Mouse (Mus musculus): ENCODE measurements at regions not wholly inside any gene's neighbourhood (a gene's known extent, or its start where the extent isn't known, plus 50 kb on each side); places are given as distances from the start of the nearest gene placed in this dataset.
"Not testable (repeated sequence)": the region's sequence is repeated elsewhere in the genome, so short reads cannot be mapped to it uniquely, and the experiment has no call there.

DNA sequence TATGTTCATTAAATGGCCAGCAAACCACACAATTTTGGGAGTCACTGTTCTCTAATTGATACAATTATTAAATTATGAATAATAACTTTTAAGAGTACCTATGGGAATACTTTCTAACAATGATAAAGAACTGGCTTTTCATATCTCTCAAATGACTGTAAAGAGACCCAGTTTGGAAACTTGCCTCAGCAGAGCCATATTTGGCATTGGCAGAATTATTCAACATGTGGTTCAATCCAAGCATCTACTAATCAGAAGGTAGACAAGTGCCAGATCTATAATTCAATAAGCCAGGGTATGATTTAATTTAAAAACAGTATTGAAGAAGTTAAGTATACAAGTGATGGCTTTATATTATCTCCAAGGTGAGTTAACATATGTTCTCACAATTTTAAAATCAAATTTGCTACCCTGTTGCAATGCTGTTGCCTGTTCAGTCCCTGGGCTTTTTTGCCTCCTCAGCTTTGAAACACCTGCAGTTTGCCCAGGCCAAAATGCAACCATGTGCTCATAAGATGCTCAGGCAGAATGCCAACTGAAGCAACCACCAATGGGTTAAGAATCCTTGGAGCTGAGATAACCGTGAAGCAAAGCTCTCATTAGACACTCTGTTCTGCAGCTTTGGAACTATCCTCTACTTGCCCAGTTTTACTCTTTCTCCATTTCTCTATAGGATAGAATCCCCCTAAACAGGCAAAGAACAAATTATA lies 897.2 kb downstream of the Ets1 start:
- no peak for DNase-seq

DNA sequence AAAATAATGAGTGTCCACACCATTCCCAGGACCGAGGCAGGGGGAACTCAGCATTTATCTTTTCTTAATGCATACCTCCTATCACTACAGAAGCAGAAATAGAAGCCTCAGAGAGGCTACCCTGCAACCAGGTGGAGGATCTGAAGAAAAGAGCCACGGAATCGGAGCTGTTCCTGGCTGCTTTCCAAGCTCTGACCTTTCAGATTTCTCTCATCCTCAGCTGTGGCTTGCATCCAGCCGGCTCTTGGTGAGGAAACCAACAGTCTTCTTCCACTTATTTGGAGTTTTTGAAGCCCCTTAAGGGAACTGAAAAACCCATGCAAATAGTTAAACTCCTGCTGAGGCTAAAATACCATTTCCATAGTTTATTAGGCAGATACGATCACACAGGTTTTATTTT lies 907.3 kb downstream of the Ets1 start:
- DNase-seq = no peak

DNA sequence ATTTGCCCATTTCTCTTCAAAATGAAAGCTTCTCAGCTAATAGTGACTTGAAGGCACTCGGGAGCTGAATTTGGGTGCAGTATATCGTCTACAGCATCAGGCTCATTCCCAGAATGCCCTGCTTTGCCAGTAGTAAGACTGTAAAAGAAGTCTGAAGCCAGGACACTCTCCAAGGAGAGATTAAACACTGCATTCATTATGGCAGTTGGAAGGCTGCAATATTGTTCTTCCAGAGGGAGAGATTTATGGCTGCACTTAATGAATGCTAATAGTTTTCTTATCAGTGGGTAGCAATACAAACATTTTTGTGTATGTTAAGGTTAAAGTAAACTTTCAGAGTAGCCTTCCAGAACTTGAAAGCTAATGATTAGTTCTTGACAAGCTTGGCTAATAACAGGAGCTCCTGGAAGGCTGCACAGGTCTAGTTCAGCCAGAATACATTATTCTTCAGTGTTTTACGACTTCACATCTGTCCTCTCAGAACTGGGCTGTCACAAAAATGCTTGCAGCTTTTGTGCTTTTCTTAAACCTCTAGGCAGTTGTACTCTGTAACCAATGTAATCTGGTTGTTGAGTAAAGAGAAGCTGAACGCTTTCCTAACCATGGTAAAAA lies 910.2 kb downstream of the Ets1 start:
- DNase-seq = peak; percentile 16

DNA sequence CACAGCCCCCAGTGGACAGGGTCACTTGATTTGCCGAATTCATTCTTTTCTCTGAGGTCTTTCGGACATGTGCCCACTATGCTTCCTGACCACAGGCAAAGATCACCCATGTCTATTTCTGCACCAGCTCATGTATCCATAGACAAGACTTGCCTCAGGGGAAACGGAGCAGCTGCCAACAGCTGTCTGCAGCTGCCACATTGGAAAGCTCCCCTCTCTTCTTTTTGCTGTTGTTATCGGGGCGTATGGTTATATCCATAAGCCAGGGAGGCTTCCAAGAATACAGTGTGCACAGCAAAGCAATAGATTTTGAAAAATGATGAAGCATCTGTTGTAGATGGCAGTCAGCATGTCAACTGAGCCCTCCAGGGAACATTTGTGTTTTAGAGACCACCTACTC lies 913.4 kb downstream of the Ets1 start:
- no peak for DNase-seq

DNA sequence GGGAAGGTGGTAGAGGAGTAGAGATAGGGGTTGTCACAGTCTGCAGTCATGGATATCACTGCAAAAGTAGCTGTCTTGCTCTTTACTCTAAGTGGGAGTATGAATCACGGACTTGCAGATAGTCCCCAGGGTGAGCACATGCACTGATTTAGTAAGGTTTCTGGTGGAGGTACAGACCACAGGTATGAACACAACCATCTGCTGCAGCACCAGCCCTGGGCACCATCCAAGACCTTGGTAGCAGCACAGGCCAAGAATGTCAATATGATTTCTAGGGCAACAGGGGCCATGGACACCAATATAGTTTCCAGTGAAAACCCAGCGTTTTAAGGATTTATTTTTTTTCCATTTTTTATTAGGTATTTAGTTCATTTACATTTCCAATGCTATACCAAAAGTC lies 913.7 kb upstream of the Kirrel3 start:
- DNase-seq = no peak

DNA sequence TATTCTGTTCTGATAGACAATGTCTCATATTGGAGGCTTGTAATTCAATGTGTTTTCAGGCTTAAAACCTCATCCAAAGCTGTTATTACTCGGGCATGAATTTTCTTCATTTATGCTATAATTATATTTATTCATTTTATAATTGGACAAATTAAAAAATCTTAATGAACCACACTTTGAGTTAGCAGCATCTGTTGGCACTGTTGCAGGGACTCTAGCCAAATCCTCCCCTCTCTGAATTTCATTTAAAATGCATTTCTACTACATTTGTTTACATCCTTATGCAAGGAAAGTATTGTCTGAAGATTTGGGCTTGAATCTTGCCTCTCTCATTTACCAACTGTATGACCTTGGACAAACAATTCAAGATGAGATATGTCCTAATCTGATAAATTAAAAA lies 874.2 kb upstream of the Kirrel3 start:
- DNase-seq = no peak

DNA sequence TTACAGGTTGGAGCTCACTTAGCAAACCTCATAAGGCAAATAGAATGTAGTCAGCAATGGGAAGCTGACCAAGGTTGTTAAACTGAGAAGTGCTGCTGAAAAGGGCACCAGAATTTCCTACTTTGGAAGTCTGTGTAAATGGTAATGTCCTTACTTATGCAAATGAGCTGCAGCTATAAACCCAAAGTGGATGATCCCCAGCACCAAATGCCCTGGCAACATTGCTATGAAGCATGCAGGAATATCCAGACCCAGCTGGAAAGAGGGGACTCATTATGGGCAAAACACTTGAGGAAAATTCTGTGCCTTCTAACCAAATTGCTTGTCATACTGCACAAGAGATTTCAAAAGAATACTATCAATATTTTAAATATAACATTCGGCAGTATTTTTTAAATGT lies 861.3 kb upstream of the Kirrel3 start:
- no peak for DNase-seq

DNA sequence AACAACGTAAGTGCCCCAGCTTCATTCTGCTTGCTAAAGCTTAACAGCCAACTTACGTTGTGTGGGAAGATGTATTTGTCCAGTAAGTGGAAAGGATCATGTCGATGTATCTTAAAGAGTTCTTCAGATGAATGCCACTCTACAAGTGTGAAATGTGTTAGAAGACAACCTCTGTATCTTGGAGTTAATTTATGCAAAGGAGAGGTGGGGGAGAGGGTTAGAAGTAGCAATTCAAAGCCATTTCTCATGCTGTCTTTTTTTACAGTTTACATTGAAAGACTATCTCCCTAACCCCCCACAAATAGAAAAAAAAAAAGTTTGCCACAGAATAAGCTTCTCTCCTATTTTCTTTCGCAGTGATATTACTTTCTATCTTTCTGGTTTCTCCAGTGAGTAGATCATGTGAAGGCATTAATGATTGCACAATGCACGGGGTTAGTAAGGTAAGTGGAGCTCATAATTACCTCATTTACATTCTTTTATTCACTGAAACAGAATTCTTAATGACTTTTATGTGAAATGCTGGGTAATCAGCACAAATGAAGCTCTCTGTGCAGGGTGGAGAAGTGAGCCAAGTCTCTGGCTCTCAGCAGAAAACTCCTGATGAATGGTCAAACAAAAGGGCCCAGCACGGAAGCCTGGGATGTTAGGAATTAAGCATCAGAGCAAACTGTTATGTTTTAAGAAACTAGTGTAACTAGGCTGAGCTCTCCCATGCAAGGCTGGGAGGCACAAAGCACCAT lies 855.8 kb upstream of the Kirrel3 start:
- no peak for DNase-seq

DNA sequence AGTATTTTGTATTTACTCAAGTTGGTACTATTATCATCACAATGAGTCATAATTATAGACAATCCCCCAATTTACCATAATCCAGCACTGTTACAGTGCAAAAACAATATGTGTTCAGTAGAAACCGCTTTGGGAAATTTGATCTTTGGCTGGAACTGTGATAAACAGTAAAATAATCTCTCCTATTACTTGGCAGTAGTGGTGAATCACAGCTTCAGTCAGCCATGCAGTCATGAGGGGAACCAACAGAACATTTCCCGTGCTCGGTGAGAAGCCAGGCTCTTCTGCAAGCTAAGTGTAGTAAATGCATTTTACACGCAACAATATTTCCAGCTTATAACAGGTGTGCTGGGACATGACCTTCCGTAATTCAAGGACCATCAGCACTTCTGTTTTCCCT lies 822.7 kb upstream of the Kirrel3 start:
- DNase-seq = no peak

DNA sequence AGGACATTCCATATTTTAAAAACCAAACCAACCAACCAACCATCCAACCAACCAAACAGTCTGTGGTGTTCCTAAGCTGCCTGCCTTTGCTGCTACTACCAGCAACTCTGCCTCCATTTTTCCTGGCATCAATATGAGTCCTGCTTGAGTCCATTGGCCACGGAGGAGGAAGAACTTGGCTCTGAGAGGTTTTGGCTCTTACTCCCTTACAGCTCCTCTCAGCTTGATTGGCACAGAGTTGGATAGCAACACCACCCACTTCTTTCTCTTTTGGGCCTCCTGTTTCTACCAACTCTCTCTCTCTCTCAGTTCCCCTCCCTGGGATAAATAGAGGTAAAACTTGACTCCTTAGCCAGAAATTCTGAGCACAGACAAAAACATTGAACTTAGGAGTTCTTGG lies 804.6 kb upstream of the Kirrel3 start:
- DNase-seq = no peak

DNA sequence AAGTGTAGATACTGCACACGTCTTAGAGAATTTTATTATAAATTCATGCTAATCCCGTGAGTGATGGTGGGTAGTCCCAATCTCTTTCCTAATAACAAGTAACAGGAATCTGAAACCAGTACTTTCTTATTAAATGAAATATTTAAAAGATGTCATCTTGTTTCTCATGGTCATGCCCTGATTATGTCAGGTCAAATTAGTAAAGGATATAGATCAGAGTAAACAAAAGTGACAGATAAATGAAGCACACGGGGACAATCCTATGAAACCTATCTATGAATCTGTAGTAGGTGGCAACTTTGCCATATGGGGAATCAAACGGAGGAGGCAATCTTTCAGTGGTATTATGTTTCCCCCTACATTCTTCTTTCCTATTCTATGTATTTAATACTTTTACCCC lies 794.0 kb upstream of the Kirrel3 start:
- no peak for DNase-seq

DNA sequence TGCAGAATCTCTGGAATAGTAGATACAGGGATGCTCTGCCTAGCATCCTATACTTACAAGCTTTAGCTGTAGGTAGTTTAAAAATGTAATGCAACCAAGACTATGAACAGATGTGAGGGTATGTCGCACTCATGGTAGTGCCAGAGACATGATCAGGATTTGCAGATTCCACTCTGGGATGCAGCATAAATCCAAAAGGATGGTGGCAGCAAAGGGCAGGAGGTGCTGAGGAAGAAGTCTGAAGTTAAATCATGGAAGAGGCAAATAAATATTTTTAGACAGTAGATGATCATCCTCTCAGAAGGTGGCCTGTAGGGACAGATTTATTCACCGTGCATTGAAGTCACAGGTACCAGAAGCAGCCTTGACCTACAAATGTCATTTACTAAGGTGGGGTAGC lies 768.1 kb upstream of the Kirrel3 start:
- no peak for DNase-seq

DNA sequence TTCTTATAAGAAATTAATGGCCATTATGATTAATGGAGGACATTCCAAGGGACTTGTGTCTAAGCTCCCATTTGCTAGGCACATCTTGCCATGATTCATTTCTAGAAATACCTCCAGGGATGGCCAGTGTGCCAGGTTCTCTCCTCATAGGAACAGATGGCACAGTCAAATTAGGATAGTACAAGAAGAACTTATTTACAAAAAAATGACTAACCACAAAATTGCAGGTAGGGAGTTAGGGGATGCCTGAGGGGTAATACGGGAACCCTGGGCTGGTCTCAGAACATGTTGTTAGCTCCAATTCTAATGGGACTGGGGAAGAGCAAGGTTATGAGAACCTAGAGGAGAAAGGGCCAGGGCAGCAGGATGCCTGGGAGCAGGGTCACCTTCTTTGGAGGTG lies 760.9 kb upstream of the Kirrel3 start:
- no peak for DNase-seq

DNA sequence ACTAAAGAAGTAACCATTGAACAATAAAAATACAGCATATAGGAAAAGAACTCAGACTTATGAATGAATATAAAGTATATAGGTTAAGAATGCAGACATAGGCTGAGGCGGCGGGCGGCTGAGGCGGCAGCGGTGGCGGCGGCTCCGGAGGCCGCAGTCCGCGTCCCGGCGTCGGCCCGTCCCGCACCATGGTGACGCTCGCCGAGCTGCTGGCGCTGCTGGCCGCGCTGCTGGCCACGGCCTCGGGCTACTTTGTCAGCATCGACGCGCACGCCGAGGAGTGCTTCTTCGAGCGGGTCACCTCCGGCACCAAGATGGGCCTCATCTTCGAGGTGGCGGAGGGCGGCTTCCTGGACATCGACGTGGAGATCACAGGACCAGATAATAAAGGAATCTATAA lies 757.6 kb upstream of the Kirrel3 start:
- DNase-seq = not testable (repeated sequence)

DNA sequence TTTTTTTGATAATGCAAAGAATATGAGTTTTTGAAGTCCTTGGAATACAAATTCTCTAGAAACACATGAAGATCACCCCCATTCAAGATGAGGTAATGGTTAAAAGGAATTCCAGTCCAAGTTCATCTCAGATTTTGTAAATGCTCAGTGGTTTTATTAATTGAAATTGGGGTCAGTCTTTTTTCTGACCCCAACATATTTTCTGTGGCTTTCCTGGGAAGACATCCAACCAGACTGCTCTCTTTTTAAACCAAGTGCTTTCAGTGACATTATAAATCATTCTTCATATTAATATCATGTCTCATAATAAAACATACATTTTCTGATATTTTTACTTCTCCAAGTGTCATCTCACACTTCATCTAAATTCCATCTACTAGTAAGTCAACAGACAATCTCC lies 725.0 kb upstream of the Kirrel3 start:
- no peak for DNase-seq

DNA sequence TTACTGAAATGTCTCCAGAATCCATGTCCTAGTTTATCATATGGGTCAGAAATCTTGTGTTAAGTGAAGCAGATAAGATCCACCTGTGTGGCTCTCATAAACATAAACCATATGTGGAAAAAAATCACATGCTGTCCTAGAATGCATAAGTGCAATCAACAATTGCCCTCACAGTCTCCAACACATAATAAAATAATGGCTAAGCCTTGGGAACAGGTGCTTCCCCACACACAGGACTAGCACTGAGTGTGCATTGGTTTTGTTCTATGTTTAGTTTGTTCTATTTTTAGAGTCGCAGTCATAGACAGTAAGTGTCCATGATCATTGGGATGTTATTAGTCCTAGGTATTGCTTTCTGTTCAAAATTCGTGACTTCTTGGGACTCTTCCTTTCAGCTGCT lies 719.5 kb upstream of the Kirrel3 start:
- no peak for DNase-seq

DNA sequence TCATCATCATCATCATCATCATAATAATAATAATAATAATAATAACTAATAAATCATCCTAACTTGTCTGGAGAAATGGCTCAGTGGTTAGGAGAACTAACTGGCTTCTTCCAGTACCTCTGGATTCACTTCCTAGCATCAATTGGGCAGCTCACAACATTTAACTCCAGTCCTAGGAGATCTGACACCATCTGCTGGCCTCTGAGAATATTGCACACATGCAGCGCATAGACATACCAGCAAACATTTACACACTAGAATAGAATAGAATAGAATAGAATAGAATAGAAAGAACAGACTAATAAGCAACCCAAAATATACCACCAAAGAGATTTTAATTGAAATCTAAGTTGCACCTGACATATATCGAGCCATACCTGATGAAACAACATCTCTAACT lies 715.9 kb upstream of the Kirrel3 start:
- no peak for DNase-seq

DNA sequence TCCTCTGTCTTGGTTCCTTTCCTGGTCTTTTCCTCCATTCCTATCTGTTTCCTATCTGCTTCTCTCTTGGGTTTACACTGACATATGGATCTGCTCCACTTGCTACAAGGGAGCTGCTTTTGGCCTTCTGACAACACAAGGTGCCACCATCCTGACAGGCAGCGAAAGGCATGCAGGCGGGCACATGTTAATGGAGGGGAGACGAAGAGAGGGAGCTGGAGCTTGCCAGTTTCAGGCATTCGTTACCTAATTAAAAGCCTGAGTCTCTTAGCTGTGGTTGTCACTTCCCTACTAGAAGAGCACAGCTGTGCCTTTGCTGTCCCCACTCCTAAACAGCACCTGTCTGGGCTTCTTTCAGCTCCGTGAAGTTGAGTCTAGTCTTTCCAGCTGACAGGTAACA lies 711.5 kb upstream of the Kirrel3 start:
- no peak for DNase-seq

DNA sequence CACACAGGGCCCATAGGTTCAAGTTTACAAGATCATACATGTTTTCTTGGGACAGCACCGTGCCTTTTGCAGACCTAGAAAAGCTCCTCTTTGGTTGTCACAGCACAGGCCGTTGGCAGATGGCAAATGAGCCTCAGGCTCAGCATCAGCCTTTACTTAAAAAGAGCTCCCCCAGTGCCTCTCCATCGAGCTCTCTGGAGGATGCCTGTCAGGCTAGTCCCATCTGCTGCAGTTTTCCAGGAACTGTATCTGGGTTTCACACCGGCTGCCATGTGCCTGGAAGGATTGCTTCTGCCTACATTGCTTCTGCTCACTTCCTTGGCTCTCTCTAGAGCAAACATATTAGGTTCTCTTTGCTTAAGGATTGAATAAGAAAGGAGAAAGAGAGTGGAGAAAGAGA lies 695.1 kb upstream of the Kirrel3 start:
- no peak for DNase-seq

DNA sequence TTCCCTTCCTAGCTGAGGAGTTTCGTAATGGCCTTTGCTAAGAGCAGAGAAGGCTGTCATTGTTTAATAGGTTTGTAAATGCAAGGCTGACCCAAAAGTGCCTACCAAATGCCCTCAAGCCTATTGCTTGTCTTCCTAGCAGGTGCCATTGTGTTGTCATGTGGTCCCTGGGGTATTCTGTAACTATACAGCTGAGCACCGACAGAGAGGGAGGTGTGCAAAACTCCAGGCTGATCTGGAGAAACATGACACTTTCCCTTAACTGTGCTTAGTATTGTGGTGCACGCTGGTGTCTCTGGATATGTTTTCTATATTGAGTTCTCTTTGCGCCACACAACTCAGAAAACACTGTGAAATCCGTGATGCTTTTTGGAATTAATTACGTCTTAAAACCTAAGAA lies 685.4 kb upstream of the Kirrel3 start:
- peak; percentile 18 for DNase-seq

DNA sequence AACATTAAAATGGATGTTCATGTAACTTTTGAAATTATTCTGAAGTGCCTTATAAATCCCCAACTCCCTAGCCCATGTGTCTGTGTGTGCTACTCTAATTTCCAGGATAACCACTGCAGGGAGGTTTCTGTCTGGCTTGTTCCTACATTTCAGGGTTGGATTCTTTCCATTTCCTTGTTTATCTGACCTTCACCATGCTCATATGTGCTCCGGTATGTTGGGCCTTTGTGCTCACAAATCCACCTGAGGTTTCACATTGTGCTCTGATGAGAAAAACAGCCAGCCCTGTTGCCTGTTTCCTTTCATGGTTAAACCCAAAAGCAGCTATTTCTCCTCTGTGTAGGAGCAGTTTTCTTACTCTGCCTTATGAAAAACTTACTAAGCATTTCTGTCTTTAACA lies 684.9 kb upstream of the Kirrel3 start:
- DNase-seq = no peak

DNA sequence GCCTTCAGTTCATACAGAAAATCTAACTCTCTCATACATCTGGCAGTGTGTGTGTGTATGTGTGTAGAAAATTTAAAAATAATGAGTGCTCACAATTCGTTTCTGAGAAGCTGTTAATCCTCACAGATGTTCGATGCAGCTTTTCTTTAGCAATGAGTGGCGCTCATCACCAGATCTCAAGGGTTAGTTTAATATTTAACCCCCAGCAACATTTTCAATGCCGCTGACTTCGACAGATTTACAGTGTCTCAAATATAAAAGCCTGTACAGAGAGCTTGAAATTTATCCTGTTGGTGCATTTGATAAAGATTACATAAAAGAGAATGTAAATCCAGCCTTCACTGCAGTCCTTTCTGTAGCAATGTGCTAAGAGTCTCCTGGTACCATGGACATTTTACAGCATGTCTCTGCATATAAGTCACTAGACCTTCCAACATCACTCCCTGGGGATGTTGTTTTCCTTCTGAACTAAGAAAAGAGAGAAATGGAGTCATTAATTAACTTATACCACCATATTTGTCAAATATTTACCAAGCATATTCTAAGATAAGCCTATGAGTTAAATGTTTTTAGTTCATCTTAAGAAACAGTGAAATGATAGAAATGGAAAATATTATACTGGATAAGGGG lies 670.8 kb upstream of the Kirrel3 start:
- no peak for DNase-seq

DNA sequence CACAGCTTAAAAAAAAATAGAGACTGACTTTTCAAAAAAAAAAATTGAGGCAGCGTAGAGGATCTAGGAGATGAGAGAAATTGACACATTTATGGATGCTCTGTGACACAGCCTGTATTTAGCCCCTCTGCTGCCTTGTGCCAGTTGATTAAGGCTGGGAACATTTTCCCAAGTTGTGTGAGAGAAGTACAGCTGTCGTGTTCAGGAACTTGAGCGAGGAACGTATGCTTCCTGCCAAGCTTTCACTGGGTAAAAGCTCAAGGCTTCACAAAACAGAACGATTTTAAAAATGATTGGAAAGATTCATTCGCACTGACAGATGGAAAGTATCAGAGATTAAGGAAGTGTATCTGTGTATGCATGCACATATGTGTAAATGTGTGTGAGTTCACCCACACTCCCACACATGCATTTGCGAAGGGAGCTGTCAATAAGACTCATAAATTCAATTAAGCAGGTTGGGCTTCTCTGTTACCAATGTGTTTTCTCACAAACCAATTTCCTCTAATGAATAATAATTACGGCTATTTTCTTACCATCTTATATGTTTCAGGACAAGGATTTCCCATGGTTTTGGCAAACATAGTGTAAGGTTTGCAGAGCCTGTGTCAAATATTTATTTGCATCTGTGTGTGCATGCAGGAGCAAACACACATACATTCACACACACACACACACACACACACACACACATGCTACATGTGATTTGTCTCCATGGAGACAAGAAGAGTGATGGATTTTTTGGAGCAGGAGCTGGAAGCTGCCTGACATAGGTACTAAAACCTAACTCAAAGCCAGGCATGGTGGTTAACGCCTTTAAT lies 662.9 kb upstream of the Kirrel3 start:
- no peak for DNase-seq
